Mouse (Mus musculus) bone marrow, adult 2 months (tissue): ENCODE measurements at regions not wholly inside any gene's neighbourhood (a gene's known extent, or its start where the extent isn't known, plus 50 kb on each side); places are given as distances from the start of the nearest gene placed in this dataset.

Experiments
- H3K27ac ChIP-seq: fragments of 200-500 bp; 2 replicates; pipeline ENCODE4 v1.5.1; 2012; ENCODE audit warnings: low read depth, mild to moderate bottlenecking, control low read depth, inconsistent platforms, low read length; ENCODE audit not compliant: control insufficient read depth, poor library complexity, insufficient read depth
- H3K4me1 ChIP-seq: fragments of 200-500 bp; 2 replicates; pipeline ENCODE4 v1.6.1; 2011; ENCODE audit warnings: low read length; ENCODE audit not compliant: control insufficient read depth, insufficient read depth
- H3K4me3 ChIP-seq: fragments of 200-500 bp; replicated peaks from 2 replicates; pipeline ENCODE3; 2011; ENCODE audit warnings: mild to moderate bottlenecking, low read depth, low read length, control low read depth; ENCODE audit not compliant: control insufficient read depth
- CTCF ChIP-seq: fragments of 200-500 bp; IDR thresholded peaks from 2 replicates; pipeline ENCODE4 v1.5.1; 2011; ENCODE audit warnings: low read length, control low read depth; ENCODE audit not compliant: control insufficient read depth, insufficient read depth
- POLR2A ChIP-seq: fragments of 200-500 bp; IDR thresholded peaks from 2 replicates; pipeline ENCODE4 v1.6.1; 2011; ENCODE audit warnings: low read depth, mild to moderate bottlenecking, control low read depth, low read length, borderline replicate concordance; ENCODE audit not compliant: control insufficient read depth
- WGBS: fragments of 180-500 bp; shearing (Covaris S2); methylation state at CpG from one replicate; pipeline ENCODE4 v1.1.7; 2018; 5-methylcytosine and 5-hydroxymethylcytosine counted together

GRCm38 (mm10) chr8:117962666-117963065, 160.9 kb upstream of the Mphosph6 start:
- Histone ChIP-seq H3K4me1 (no peaks in the 10 kb centered on the region), H3K27ac (no peak overlapping the region), H3K4me3 (no peak overlapping the region)
- TF ChIP-seq CTCF (no peak), POLR2A (no peak)
- WGBS, result 75% methylated on average over 8 of the region's 8 CpGs

- no peaks in the 10 kb centered on the region for H3K4me1 ChIP-seq
- H3K27ac ChIP-seq, result no peak overlapping the region
- 77% methylated on average over 8 of the region's 8 CpGs for WGBS
- no peak overlapping the region for H3K4me3 ChIP-seq
- no peak for TF ChIP-seq POLR2A
- no peak for TF ChIP-seq CTCF
Observed at GRCm38 (mm10) chr8:117959501-117959900, 157.8 kb upstream of the Mphosph6 start.

- Histone ChIP-seq H3K27ac (no peak overlapping the region), H3K4me3 (no peak overlapping the region), H3K4me1 (no peaks in the 10 kb centered on the region)
- WGBS, result 40% methylated on average over 3 of the region's 3 CpGs
- TF ChIP-seq POLR2A, result no peak
- TF ChIP-seq CTCF, result no peak
Observed at GRCm38 (mm10) chr8:117958914-117959313, 157.2 kb upstream of the Mphosph6 start.

- Histone ChIP-seq H3K4me3 (no peak overlapping the region), H3K4me1 (no peaks in the 10 kb centered on the region), H3K27ac (no peak overlapping the region)
- 37% methylated on average over 5 of the region's 5 CpGs for WGBS
- TF ChIP-seq POLR2A, result no peak
- no peak for TF ChIP-seq CTCF
Observed at GRCm38 (mm10) chr8:117951656-117952055, 149.9 kb upstream of the Mphosph6 start.

GRCm38 (mm10) chr8:117946540-117946939, 144.8 kb upstream of the Mphosph6 start:
- Histone ChIP-seq H3K27ac (no peak overlapping the region), H3K4me3 (no peak overlapping the region), H3K4me1 (no peaks in the 10 kb centered on the region)
- 72% methylated on average over 3 of the region's 3 CpGs for WGBS
- TF ChIP-seq CTCF, result no peak

GRCm38 (mm10) chr8:117934566-117935094, 132.9 kb upstream of the Mphosph6 start:
- 85% methylated on average over 16 of the region's 16 CpGs for WGBS
- no peak overlapping the region for H3K27ac ChIP-seq
- TF ChIP-seq POLR2A (no peak), CTCF (no peak)

GRCm38 (mm10) chr8:117930687-117931086, 128.9 kb upstream of the Mphosph6 start:
- no peak overlapping the region for H3K4me3 ChIP-seq
- 44% methylated on average over 6 of the region's 6 CpGs for WGBS
- no peaks in the 10 kb centered on the region for H3K4me1 ChIP-seq
- TF ChIP-seq POLR2A, result no peak
- TF ChIP-seq CTCF, result no peak
- no peak overlapping the region for H3K27ac ChIP-seq

More at GRCm38 (mm10) chr8:117934566-117935094, 132.9 kb upstream of the Mphosph6 start:
- Histone ChIP-seq H3K4me1 (no peaks in the 10 kb centered on the region), H3K4me3 (no peak overlapping the region)

GRCm38 (mm10) chr8:117929606-117930005, 127.9 kb upstream of the Mphosph6 start:
- Histone ChIP-seq H3K4me1 (no peaks in the 10 kb centered on the region), H3K4me3 (no peak overlapping the region), H3K27ac (no peak overlapping the region)
- TF ChIP-seq POLR2A, result no peak
- no peak for TF ChIP-seq CTCF
- 60% methylated on average over 12 of the region's 12 CpGs for WGBS

- Histone ChIP-seq H3K4me3 (no peak overlapping the region), H3K27ac (no peak overlapping the region), H3K4me1 (no peaks in the 10 kb centered on the region)
- WGBS, result 79% methylated on average over 6 of the region's 6 CpGs
- no peak for TF ChIP-seq POLR2A
- TF ChIP-seq CTCF, result no peak
Observed at GRCm38 (mm10) chr8:117923296-117923695, 121.6 kb upstream of the Mphosph6 start.
